Mouse (Mus musculus): Measurements from ENCODE around the gene Gcnt4. TPM values are rescaled to one million over a fixed set of nuclear protein-coding genes. Genes with fewer than 3 reads are reported as not detected.

The Gcnt4 gene
- polyA plus RNA-seq, 1 experiment from 2014 or later, result 0.14 TPM

DNA sequence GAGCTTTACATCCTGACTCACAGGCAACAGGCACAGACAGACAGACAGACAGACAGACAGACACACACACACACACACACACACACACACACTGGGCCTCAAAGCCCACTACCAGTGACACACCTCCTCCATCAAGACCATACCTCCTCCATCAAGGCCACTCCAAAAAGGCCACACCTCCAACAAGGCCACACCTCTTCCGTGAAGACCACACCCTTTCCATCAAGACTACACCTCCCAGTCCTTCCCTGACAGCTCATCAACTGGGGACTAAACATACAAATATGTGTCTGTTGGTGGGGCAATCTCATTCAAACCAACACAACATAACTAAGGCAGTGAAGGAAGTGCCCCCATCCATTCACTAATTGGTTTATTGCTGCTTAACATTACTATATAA is 72.6 kb downstream of the Gcnt4 start:
- no peaks in the 10 kb centered on the region for H3K27me3 ChIP-seq (replicated peaks; ENCODE audit: control insufficient read depth, insufficient read depth, low read length)
- WGBS, result 77% methylated on average over 1 of the region's 1 CpGs
- no peak overlapping the region for H3K27ac ChIP-seq (ENCODE audit: low read depth, low read length)
- H3K9ac ChIP-seq (ENCODE audit: low read depth, low read length), result no peak overlapping the region
- ATAC-seq, result no peak
- H3K4me1 ChIP-seq (ENCODE audit: control insufficient read depth, insufficient read depth, low read depth, low read length), result no peaks in the 10 kb centered on the region
- H3K36me3 ChIP-seq (ENCODE audit: control insufficient read depth, insufficient read depth, low read length), result no peaks in the 10 kb centered on the region
- no peak overlapping the region for H3K4me3 ChIP-seq (ENCODE audit: low read length)
- no peaks in the 10 kb centered on the region for H3K9me3 ChIP-seq (ENCODE audit: control insufficient read depth, low read length)
- H3K4me2 ChIP-seq (ENCODE audit: low read length), result no peak overlapping the region

Other genes starting within 250 kb of the Gcnt4 start
- gene Ankrd31, start 176.4 kb upstream of the Gcnt4 start, polyA plus RNA-seq (2015; fragmentation: Nextera tagmentation; extraction: Ambion mirVana), result 0.03 TPM in 1 of 2 replicates, not detected in the other
- gene 1700029F12Rik, start 109.7 kb downstream of the Gcnt4 start, polyA plus RNA-seq (2015; fragmentation: Nextera tagmentation; extraction: Ambion mirVana), result not detected in 2 replicates
- 28.1 and 31.9 TPM in 2 replicates for gene Fam169a, start 142.6 kb downstream of the Gcnt4 start, polyA plus RNA-seq (2015; fragmentation: Nextera tagmentation; extraction: Ambion mirVana)
- gene Gm6169, start 174.5 kb downstream of the Gcnt4 start, polyA plus RNA-seq (2015; fragmentation: Nextera tagmentation; extraction: Ambion mirVana), result 0.69 and 1.4 TPM in 2 replicates
- 30.3 and 31.9 TPM in 2 replicates for gene Gfm2, start 213.2 kb downstream of the Gcnt4 start, polyA plus RNA-seq (2015; fragmentation: Nextera tagmentation; extraction: Ambion mirVana)
- 33.0 and 33.1 TPM in 2 replicates for gene Nsa2, start 213.2 kb downstream of the Gcnt4 start, polyA plus RNA-seq (2015; fragmentation: Nextera tagmentation; extraction: Ambion mirVana)

Measured in hindbrain, embryonic 16.5 days (tissue).